Mouse (Mus musculus) forebrain, postnatal 0 days (tissue): Measurements from ENCODE around the gene Cd2. TPM values are rescaled to one million over a fixed set of nuclear protein-coding genes. Genes with fewer than 3 reads are reported as not detected.
A peak's percentile ranks its signal among the peaks of the same experiment; 100 is the strongest.

Experiments used
- ATAC-seq: fragments of 200-750 bp; cut with Nextera tagmentation; 2 replicates; pipeline ENCODE4 v1.8.0; 2017; ENCODE audit warnings: mild to moderate bottlenecking, moderate library complexity
- DNase-seq: peaks from one replicate; pipeline ENCODE4 v3.0.0-alpha.2; 2015
- H3K27ac ChIP-seq: fragments of 300-500 bp; sonication (generic); 2 replicates; pipeline ENCODE4 v1.5.1; 2014; ENCODE audit warnings: low read depth, mild to moderate bottlenecking, antibody characterized with exemption, low read length, moderate library complexity, mixed read lengths
- H3K27me3 ChIP-seq: fragments of 300-500 bp; sonication (generic); 2 replicates; pipeline ENCODE4 v1.6.1; 2014; ENCODE audit warnings: mild to moderate bottlenecking, low read length, mixed read lengths; ENCODE audit not compliant: insufficient read depth
- H3K36me3 ChIP-seq: fragments of 300-500 bp; sonication (generic); 2 replicates; pipeline ENCODE4 v1.6.1; 2014; ENCODE audit warnings: mild to moderate bottlenecking, moderate library complexity; ENCODE audit not compliant: insufficient read depth
- H3K4me1 ChIP-seq: fragments of 300-500 bp; sonication (generic); 2 replicates; pipeline ENCODE4 v1.6.1; 2014; ENCODE audit warnings: antibody characterized with exemption; ENCODE audit not compliant: insufficient read depth
- H3K4me2 ChIP-seq: fragments of 300-500 bp; sonication (generic); 2 replicates; pipeline ENCODE4 v1.6.1; 2014; ENCODE audit warnings: low read depth, mild to moderate bottlenecking, moderate library complexity
- H3K4me3 ChIP-seq: fragments of 300-500 bp; sonication (generic); 2 replicates; pipeline ENCODE4 v1.5.1; 2014; ENCODE audit warnings: low read depth, low read length, mixed read lengths
- H3K9ac ChIP-seq: fragments of 300-500 bp; sonication (generic); 2 replicates; pipeline ENCODE4 v1.6.1; 2014; ENCODE audit warnings: mild to moderate bottlenecking
- H3K9me3 ChIP-seq: fragments of 300-500 bp; sonication (generic); 2 replicates; pipeline ENCODE4 v1.6.1; 2016; ENCODE audit warnings: low read length
- CTCF ChIP-seq: sonication (generic); IDR thresholded peaks from 2 replicates; pipeline ENCODE4 v1.5.1; 2016; ENCODE audit warnings: antibody characterized with exemption, control low read depth, low read depth
- WGBS: fragments of 180-500 bp; shearing (Covaris S2); extraction: QIAGEN DNeasy Blood & Tissue Kit; methylation state at CpG from one replicate; pipeline ENCODE4 v1.1.7; 2014; 5-methylcytosine and 5-hydroxymethylcytosine counted together
- polyA plus RNA-seq: library from polyadenylated mRNA; unstranded; fragments of >200 nt; fragmentation: Nextera tagmentation; extraction: Ambion mirVana; gene quantifications from 2 replicates; pipeline ENCODE4 v1.2.1, GENCODE M21; 2015
- total RNA-seq: library from RNA; depleted of rRNA; stranded (reverse); fragments of >200 nt; gene quantifications from 2 replicates; pipeline ENCODE4 v1.2.3, GENCODE M21; 2014

The Cd2 gene
- total and polyA plus RNA-seq, 2 experiments from 2014 or later: 0.35 TPM; not detected in 1

DNA sequence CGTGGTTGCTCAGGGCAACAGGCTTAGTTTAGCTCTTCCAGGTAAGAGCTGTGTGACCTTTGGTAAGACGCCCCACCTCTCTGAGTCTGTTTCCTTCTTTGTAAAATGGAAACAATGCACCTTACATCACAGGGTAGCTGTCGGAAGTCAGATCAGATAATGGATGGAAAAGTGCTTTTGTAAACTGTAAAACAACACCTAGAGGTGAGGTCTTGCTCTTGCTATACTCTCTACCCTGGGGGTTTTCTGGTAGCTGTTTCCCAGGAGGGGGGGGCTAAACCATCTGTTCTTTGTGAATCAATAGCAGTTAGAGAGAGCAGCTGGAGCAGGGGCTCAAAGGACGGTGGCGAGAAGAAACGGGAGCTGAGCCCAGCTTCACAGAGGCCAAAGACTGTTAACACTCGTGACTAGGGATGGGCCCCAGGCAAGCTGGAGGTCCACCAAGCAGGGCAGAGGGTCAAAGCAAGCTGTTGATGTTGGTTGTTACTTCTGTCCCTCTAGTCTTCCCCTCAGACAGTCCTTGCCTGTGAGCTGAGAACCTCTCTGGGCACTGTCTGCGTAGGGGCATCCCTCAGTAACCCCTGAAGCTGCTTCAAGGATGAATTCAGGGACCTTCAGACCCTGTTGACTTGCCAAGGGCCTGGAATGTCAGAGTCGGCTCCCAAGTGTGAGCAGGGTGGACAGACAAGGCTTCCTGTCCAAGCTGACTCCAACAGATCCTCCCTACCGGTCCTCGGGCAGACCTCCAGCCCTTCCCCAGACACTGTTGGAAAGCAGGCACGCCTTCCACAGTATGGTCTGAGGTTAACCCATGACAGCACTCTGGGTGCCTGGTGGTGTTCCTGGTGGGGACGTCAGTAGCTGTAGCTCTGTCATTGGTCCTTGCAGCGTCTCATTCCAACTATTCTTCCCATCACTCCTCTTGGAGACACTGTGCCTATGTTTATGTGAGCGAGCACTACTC lies 7.1 kb downstream of the Cd2 start:
- peak; percentile 21; the same call in 1 of the 2 replicates for ATAC-seq
- DNase-seq: no peak
- no peak overlapping the region for H3K4me2 ChIP-seq

DNA sequence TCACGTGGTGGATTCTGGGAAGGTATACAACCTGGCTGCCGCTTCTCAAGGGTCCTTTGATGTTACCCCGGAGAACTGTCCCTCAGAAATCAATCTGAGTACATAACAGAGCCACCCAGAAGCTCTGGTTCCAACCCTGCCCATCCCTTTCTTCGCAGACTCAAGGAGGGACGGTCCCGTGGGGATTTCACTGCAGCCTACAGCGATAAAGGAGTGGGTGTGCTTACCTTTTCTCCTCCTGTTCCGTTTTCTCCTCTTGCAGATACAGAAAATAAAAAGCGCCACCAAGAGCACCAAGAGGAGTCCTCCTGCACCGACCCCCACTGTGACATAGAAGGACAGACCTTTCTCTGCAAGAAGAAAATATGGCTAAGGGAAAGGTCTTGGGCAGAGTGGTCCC lies 8.2 kb downstream of the Cd2 start:
- no peaks in the 10 kb centered on the region for H3K9me3 ChIP-seq
- DNase-seq (no peak), ATAC-seq (no peak)
- H3K27ac ChIP-seq: no peak overlapping the region
- H3K36me3 ChIP-seq: no peaks in the 10 kb centered on the region
- 85% methylated on average over 10 of the region's 10 CpGs for WGBS
- peaks cover 10% of the 10 kb centered on the region for H3K4me1 ChIP-seq
- H3K27me3 ChIP-seq: no peaks in the 10 kb centered on the region
- H3K9ac ChIP-seq: no peak overlapping the region
- TF ChIP-seq CTCF: no peak
- H3K4me3 ChIP-seq: no peak overlapping the region
- no peak overlapping the region for H3K4me2 ChIP-seq

More for the DNA sequence above, 7.1 kb downstream of the Cd2 start:
- WGBS: 52% methylated on average over 15 of the region's 15 CpGs
- Histone ChIP-seq H3K27ac (no peak overlapping the region), H3K27me3 (no peaks in the 10 kb centered on the region), H3K36me3 (no peaks in the 10 kb centered on the region), H3K9me3 (no peaks in the 10 kb centered on the region), H3K9ac (no peak overlapping the region), H3K4me3 (no peak overlapping the region), H3K4me1 (peaks cover 10% of the 10 kb centered on the region)
- TF ChIP-seq CTCF: no peak

DNA sequence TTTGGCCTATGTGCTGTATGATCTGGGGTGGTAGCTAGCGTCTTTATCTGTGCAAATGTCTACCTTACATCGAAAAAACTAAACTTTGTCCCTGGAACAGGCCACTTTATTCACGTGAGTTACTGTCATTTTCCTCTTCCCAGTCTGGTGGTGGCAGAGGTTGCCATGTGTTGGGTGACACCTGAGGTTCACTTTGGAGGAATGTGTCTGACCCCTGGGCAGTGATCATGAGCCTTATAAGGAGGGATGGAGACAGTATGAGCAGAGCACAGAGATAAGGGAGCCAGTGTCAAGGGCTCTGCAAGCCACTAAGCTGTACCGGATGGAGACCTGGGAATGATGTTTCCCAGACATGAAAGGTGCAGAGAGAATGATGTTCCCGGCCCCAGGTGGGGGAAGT lies 9.3 kb downstream of the Cd2 start:
- Histone ChIP-seq H3K27me3 (no peaks in the 10 kb centered on the region), H3K36me3 (no peaks in the 10 kb centered on the region), H3K4me1 (peaks cover 10% of the 10 kb centered on the region), H3K27ac (no peak overlapping the region), H3K9ac (no peak overlapping the region), H3K4me2 (no peak overlapping the region), H3K9me3 (no peaks in the 10 kb centered on the region), H3K4me3 (no peak overlapping the region)
- no peak for DNase-seq
- 90% methylated on average over 5 of the region's 5 CpGs for WGBS
- no peak for TF ChIP-seq CTCF
- no peak for ATAC-seq

- H3K4me1 ChIP-seq: peaks cover 10% of the 10 kb centered on the region
- DNase-seq: no peak
Observed at GRCm38 (mm10) chr3:101277830-101278229, 9.9 kb downstream of the Cd2 start.

GRCm38 (mm10) chr3:101276501-101277320 lies 11.0 kb downstream of the Cd2 start:
- DNase-seq (no peak), ATAC-seq (peak; percentile 29; the same call in 1 of the 2 replicates)
- Histone ChIP-seq H3K36me3 (no peaks in the 10 kb centered on the region), H3K27ac (no peak overlapping the region), H3K4me2 (no peak overlapping the region), H3K4me3 (no peak overlapping the region), H3K9me3 (no peaks in the 10 kb centered on the region), H3K9ac (no peak overlapping the region), H3K27me3 (no peaks in the 10 kb centered on the region), H3K4me1 (peaks cover 10% of the 10 kb centered on the region)
- WGBS: 70% methylated on average over 12 of the region's 12 CpGs
- 0 out of 2 replicates have a peak, but pooled peaks have one; percentile 16 for TF ChIP-seq CTCF

More at GRCm38 (mm10) chr3:101277830-101278229, 9.9 kb downstream of the Cd2 start:
- Histone ChIP-seq H3K36me3 (no peaks in the 10 kb centered on the region), H3K9me3 (no peaks in the 10 kb centered on the region), H3K27me3 (no peaks in the 10 kb centered on the region), H3K9ac (no peak overlapping the region), H3K4me2 (no peak overlapping the region), H3K27ac (no peak overlapping the region), H3K4me3 (no peak overlapping the region)
- TF ChIP-seq CTCF: no peak
- ATAC-seq: no peak
- WGBS: 87% methylated on average over 4 of the region's 4 CpGs

GRCm38 (mm10) chr3:101275636-101276300 lies 12.0 kb downstream of the Cd2 start:
- Histone ChIP-seq H3K4me1 (peaks cover 6% of the 10 kb centered on the region; the same call in 1 of the 2 replicates), H3K9ac (no peak overlapping the region), H3K4me3 (no peak overlapping the region), H3K27ac (no peak overlapping the region), H3K4me2 (no peak overlapping the region), H3K27me3 (no peaks in the 10 kb centered on the region), H3K36me3 (no peaks in the 10 kb centered on the region), H3K9me3 (no peaks in the 10 kb centered on the region)
- ATAC-seq (no peak), DNase-seq (no peak)
- TF ChIP-seq CTCF: no peak
- 88% methylated on average over 16 of the region's 16 CpGs for WGBS
